Mouse (Mus musculus) right cerebral cortex, adult 2 months (tissue): ENCODE data around the gene Fbxo36.

Source experiments
- DNase-seq, 2 experiments: peaks; one replicate each; pipeline ENCODE4 v3.0.0; 2021 to 2022; ENCODE audit warnings: low spot score in 2 of 2

The Fbxo36 gene

GRCm38 (mm10) chr1:84945950-84946349, 106.3 kb downstream of the Fbxo36 start:
- no peak for DNase-seq

DNA sequence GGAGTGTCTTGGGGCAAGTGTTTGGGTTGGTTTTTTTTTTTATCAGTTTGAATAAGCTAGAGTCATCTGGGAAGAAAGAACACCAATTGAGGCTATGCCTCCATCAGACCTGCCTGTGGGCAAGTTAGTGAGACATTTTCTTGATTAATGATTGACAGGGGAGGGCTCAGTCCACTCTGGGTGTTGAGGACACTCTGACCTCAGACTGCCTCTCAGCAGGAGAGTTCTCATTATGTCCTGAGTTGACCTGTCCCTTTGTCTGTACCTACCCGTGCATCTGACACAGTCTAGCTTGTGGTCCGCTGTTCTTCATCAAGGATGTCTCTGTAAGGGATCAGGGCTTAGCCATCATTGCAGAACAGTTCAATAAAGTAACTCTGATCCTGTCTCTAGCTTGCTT, 107.7 kb downstream of the Fbxo36 start:
- DNase-seq = no peak
